8 mouse cellular contexts compared by ENCODE assay signal in genomic region chr17:85799865-85800356, GRCm38 (mm10).
DNase-seq lines count a peak whose midpoint lies in the region; ATAC-seq lines count a peak whose summit lies in the region.

No protein-coding gene starts in this region.

- no peak for ATAC-seq in heart, embryonic 11.5 days (replicated peaks; ENCODE audit: insufficient number of reproducible peaks, low FRiP score, low TSS enrichment)
- ATAC-seq in forebrain, embryonic 15.5 days (replicated peaks): peak; percentile 58
- peak; percentile 38; the same call in 1 of the 2 replicates for ATAC-seq in limb, embryonic 11.5 days (ENCODE audit: insufficient number of reproducible peaks, low FRiP score, low TSS enrichment, low read depth)
- ATAC-seq in neural tube, embryonic 14.5 days (ENCODE audit: low read depth): peak; percentile 65

- no peak overlapping the region for H3K27ac ChIP-seq in heart, embryonic 11.5 days (ENCODE audit: low read depth, low read length)
- no peak overlapping the region for H3K27ac ChIP-seq in forebrain, embryonic 15.5 days (replicated peaks)
- H3K27ac ChIP-seq in limb, embryonic 11.5 days (replicated peaks; ENCODE audit: low read depth, low read length): no peak overlapping the region; the same call in 1 of the 2 replicates
- no peak overlapping the region for H3K27ac ChIP-seq in neural tube, embryonic 14.5 days (ENCODE audit: low read depth, low read length)

- peak overlapping the region; percentile 99 for H3K4me2 ChIP-seq in heart, embryonic 11.5 days
- peak overlapping the region; percentile 78 for H3K4me2 ChIP-seq in forebrain, embryonic 15.5 days (replicated peaks)
- peak overlapping the region; percentile 99 for H3K4me2 ChIP-seq in limb, embryonic 11.5 days (ENCODE audit: low read depth, severe bottlenecking)
- peak overlapping the region; percentile 97 for H3K4me2 ChIP-seq in neural tube, embryonic 14.5 days (ENCODE audit: low read depth, low read length)

- peaks cover 53% of the 10 kb centered on the region for H3K27me3 ChIP-seq in heart, embryonic 11.5 days (ENCODE audit: control insufficient read depth, insufficient read depth, low read length)
- peaks cover 69% of the 10 kb centered on the region for H3K27me3 ChIP-seq in forebrain, embryonic 15.5 days
- H3K27me3 ChIP-seq in limb, embryonic 11.5 days (ENCODE audit: control insufficient read depth, insufficient read depth, low read length): 0 out of 2 replicates have a peak, but pooled peaks cover 10% of the 10 kb centered on the region
- peaks cover 31% of the 10 kb centered on the region for H3K27me3 ChIP-seq in neural tube, embryonic 14.5 days (ENCODE audit: control insufficient read depth, insufficient read depth, low read length)

- DNase-seq in heart, adult 9 months (ENCODE audit: low spot score in 2 of 2): no peak
- DNase-seq in R1 (ENCODE audit: low read depth, low spot score): peak; percentile 54
- DNase-seq in limb, embryonic 11.5 days (ENCODE audit: low spot score): peak; percentile 69
- no peak for DNase-seq in spleen, adult 18-20 months
- DNase-seq in frontal cortex, postnatal 10 days (ENCODE audit: low spot score in 2 of 2): no peak

- peak overlapping the region; percentile 64 for H3K9ac ChIP-seq in heart, embryonic 11.5 days (ENCODE audit: low read depth, low read length)
- peak overlapping the region; percentile 41 for H3K9ac ChIP-seq in forebrain, embryonic 15.5 days (replicated peaks)
- H3K9ac ChIP-seq in limb, embryonic 11.5 days (ENCODE audit: low read length): peak overlapping the region; percentile 67
- peak overlapping the region; percentile 44 for H3K9ac ChIP-seq in neural tube, embryonic 14.5 days (replicated peaks; ENCODE audit: low read depth, low read length)

- H3K4me1 ChIP-seq in heart, embryonic 11.5 days (ENCODE audit: control insufficient read depth, insufficient read depth, low read length): peaks cover 8% of the 10 kb centered on the region
- H3K4me1 ChIP-seq in forebrain, embryonic 15.5 days: peaks cover 19% of the 10 kb centered on the region
- peaks cover 28% of the 10 kb centered on the region for H3K4me1 ChIP-seq in limb, embryonic 11.5 days (ENCODE audit: control insufficient read depth, insufficient read depth, low read length)
- H3K4me1 ChIP-seq in neural tube, embryonic 14.5 days (ENCODE audit: control insufficient read depth, insufficient read depth, low read length): peaks cover 11% of the 10 kb centered on the region; the same call in 1 of the 2 replicates

- peak overlapping the region; percentile 57 for H3K4me3 ChIP-seq in heart, embryonic 11.5 days (ENCODE audit: low read depth, low read length)
- H3K4me3 ChIP-seq in forebrain, embryonic 15.5 days: peak overlapping the region; percentile 41
- peak overlapping the region; percentile 51 for H3K4me3 ChIP-seq in limb, embryonic 11.5 days (ENCODE audit: low read depth, low read length)
- H3K4me3 ChIP-seq in neural tube, embryonic 14.5 days (ENCODE audit: low read depth, low read length): peak overlapping the region; percentile 43

- H3K36me3 ChIP-seq in heart, embryonic 11.5 days (ENCODE audit: control insufficient read depth, insufficient read depth, low read length): no peaks in the 10 kb centered on the region
- no peaks in the 10 kb centered on the region for H3K36me3 ChIP-seq in forebrain, embryonic 15.5 days
- H3K36me3 ChIP-seq in limb, embryonic 11.5 days (ENCODE audit: control insufficient read depth, insufficient read depth, low read length): no peaks in the 10 kb centered on the region
- no peaks in the 10 kb centered on the region for H3K36me3 ChIP-seq in neural tube, embryonic 14.5 days (ENCODE audit: control insufficient read depth, insufficient read depth, low read length)

- WGBS in heart, embryonic 11.5 days (ENCODE audit: insufficient replicate concordance): under 1% methylated on average over 34 of the region's 34 CpGs
- WGBS in forebrain, embryonic 15.5 days: 0% methylated on average over 34 of the region's 34 CpGs
- under 1% methylated on average over 27 of the region's 34 CpGs for WGBS in limb, embryonic 11.5 days
- 1% methylated on average over 25 of the region's 34 CpGs for WGBS in neural tube, embryonic 14.5 days

- no peaks in the 10 kb centered on the region for H3K9me3 ChIP-seq in heart, embryonic 11.5 days (replicated peaks; ENCODE audit: control insufficient read depth, low read length)
- H3K9me3 ChIP-seq in forebrain, embryonic 15.5 days: no peaks in the 10 kb centered on the region
- no peaks in the 10 kb centered on the region for H3K9me3 ChIP-seq in limb, embryonic 11.5 days (ENCODE audit: control insufficient read depth, low read length)
- H3K9me3 ChIP-seq in neural tube, embryonic 14.5 days (ENCODE audit: control insufficient read depth, low read length): no peaks in the 10 kb centered on the region

Comparison
In these comparisons a context has a peak if more than half of its experiments do, and no peak if none do; other contexts are left out.
1. DNase-seq: peak in R1 (single experiment) and limb, embryonic 11.5 days (single experiment); none in heart, adult 9 months (0 of 2), spleen, adult 18-20 months (0 of 2) and frontal cortex, postnatal 10 days (0 of 2).
2. Peak in every context shown above with its lines, with median percentiles within 50 percentile points of each other: H3K4me2 ChIP-seq, H3K4me3 ChIP-seq and H3K9ac ChIP-seq.